Mouse (Mus musculus): Measurements from ENCODE around the gene Glt8d2. TPM values are rescaled to one million over a fixed set of nuclear protein-coding genes. Genes with fewer than 3 reads are reported as not detected.
"Not testable (repeated sequence)": the region's sequence is repeated elsewhere in the genome, so short reads cannot be mapped to it uniquely, and the experiment has no call there.

The Glt8d2 gene
- polyA plus RNA-seq, 1 experiment from 2014 or later, result 4.4 TPM

DNA sequence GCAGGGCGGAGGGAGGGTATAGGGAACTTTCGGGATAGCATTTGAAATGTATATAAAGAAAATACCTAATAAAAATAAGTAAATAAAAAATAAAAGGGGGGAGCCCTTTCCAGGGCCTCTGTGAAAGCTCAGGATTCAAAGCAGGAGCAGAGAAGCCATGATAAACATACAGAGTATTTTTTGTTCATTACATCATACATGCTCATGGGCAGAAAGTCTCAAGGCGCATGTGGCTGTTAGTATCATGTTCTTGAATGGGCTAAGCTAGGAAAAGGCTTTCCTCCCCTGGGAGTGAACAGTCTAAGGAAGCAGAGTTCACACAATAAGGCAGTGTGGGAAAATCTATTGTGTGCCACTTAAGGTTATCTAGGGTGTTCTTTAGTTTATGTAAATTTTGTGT, 54.1 kb downstream of the Glt8d2 start:
- peaks cover 99% of the 10 kb centered on the region for H3K36me3 ChIP-seq
- no peaks in the 10 kb centered on the region for H3K27me3 ChIP-seq (ENCODE audit: low read depth, poor library complexity, severe bottlenecking)
- H3K9me3 ChIP-seq (replicated peaks), result no peaks in the 10 kb centered on the region
- H3K27ac ChIP-seq, result no peak overlapping the region
- H3K4me3 ChIP-seq, result no peak overlapping the region
- DNase-seq (ENCODE audit: low spot score), result no peak
- 98% methylated on average over 3 of the region's 3 CpGs for WGBS
- peaks cover under 1% of the 10 kb centered on the region for H3K4me1 ChIP-seq

DNA sequence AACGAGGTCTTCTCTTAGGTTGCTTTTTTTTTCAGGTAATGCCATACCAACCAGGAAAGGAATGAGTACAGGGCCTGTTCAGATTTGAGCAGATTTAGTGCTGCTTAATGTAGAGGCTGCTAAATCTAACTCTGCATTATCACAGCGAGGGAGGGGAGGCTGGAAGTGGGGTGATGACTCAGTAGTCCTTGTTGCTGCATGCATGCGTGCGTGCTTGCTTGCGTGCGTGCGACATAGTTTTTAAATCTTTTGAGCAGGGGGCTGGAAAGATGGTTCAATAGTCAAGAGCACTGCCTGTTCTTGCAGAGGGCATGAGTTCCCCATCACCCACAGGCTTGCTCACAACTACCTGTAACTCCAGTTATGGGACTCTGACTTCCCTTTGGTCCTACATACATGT, 56.1 kb downstream of the Glt8d2 start:
- H3K36me3 ChIP-seq, result peaks cover 84% of the 10 kb centered on the region
- no peaks in the 10 kb centered on the region for H3K9me3 ChIP-seq (replicated peaks)
- H3K4me1 ChIP-seq, result peaks cover 10% of the 10 kb centered on the region
- no peaks in the 10 kb centered on the region for H3K27me3 ChIP-seq (ENCODE audit: low read depth, poor library complexity, severe bottlenecking)
- no peak for DNase-seq (ENCODE audit: low spot score)
- WGBS, result 96% methylated on average over 7 of the region's 7 CpGs
- no peak overlapping the region for H3K27ac ChIP-seq
- no peak overlapping the region for H3K4me3 ChIP-seq

DNA sequence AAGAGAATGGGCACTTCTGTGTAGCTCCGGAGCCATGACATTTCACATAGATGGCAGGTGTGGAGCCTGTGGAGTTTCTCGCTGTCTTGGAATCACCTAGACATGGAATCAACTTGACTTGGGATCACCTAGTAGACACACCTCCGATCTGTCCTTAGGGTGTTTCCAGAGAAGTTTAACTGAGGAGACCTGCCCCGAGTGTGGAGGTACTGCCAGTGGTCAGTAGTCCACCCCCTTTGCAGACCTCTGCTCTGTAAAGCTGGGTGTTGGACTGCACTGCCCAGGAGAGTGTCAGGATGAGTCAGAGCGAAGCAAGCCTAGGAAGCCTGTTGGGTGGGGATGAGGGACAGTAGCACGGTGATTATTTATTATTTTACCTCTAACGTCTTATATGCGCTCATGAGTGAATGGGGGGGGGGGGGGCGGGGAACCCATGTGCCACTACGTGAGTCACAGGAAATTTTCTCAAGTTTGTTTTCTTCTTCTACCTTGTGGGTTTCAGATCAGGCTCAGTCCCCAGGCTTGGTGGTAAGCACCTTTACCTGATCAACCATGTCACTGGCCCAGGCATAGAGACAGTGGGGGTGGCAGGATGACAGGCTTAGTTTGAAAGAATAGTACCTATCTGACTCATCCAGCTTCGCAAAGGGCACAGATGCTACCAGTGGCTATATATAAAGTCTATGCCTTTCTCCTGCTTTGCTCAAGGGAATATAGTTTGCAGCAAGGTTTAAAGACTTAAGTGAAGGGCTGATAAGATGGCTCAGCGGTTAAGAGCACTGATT, 57.8 kb downstream of the Glt8d2 start:
- no peaks in the 10 kb centered on the region for H3K27me3 ChIP-seq (ENCODE audit: low read depth, poor library complexity, severe bottlenecking)
- peaks cover 67% of the 10 kb centered on the region for H3K36me3 ChIP-seq
- DNase-seq (ENCODE audit: low spot score), result no peak
- WGBS, result 97% methylated on average over 12 of the region's 12 CpGs
- H3K27ac ChIP-seq, result no peak overlapping the region
- H3K9me3 ChIP-seq (replicated peaks), result no peaks in the 10 kb centered on the region
- H3K4me3 ChIP-seq, result no peak overlapping the region
- H3K4me1 ChIP-seq, result peaks cover 17% of the 10 kb centered on the region

DNA sequence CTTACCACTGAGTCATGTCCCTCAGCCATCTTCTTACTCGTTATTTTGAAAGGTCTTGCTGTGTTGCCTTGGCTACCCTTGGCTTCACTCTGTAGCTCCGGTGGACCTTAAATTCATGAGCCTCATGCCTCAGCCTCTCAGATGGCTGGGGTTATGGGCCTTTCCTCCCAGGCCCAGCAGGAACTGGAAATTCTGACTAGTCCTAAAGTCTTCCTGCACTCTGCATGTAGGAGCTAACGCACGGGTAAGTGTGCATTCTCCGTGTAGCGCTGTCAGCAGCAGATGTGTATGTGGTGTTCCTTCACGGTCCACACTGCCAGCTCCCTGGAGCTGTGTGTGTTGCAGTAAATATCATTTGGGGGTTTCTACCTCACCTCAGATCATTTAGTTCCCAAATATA, 59.3 kb downstream of the Glt8d2 start:
- 91% methylated on average over 7 of the region's 7 CpGs for WGBS
- H3K36me3 ChIP-seq, result peaks cover 51% of the 10 kb centered on the region
- peak; percentile 25 for DNase-seq (ENCODE audit: low spot score)

GRCm38 (mm10) chr10:82630497-82630896, 60.0 kb downstream of the Glt8d2 start:
- 22% methylated on average over 7 of the region's 7 CpGs for WGBS
- Histone ChIP-seq H3K4me3 (peak overlapping the region; percentile 75), H3K9me3 (replicated peaks) (no peaks in the 10 kb centered on the region), H3K36me3 (peaks cover 45% of the 10 kb centered on the region), H3K27me3 (ENCODE audit: low read depth, poor library complexity, severe bottlenecking) (no peaks in the 10 kb centered on the region), H3K4me1 (peaks cover 17% of the 10 kb centered on the region), H3K27ac (peak overlapping the region; percentile 96)
- DNase-seq (ENCODE audit: low spot score), result peak; percentile 30

More for the DNA sequence above, 59.3 kb downstream of the Glt8d2 start:
- no peaks in the 10 kb centered on the region for H3K27me3 ChIP-seq (ENCODE audit: low read depth, poor library complexity, severe bottlenecking)
- peaks cover 17% of the 10 kb centered on the region for H3K4me1 ChIP-seq
- H3K27ac ChIP-seq, result no peak overlapping the region
- H3K4me3 ChIP-seq, result peak overlapping the region; percentile 75
- H3K9me3 ChIP-seq (replicated peaks), result no peaks in the 10 kb centered on the region

DNA sequence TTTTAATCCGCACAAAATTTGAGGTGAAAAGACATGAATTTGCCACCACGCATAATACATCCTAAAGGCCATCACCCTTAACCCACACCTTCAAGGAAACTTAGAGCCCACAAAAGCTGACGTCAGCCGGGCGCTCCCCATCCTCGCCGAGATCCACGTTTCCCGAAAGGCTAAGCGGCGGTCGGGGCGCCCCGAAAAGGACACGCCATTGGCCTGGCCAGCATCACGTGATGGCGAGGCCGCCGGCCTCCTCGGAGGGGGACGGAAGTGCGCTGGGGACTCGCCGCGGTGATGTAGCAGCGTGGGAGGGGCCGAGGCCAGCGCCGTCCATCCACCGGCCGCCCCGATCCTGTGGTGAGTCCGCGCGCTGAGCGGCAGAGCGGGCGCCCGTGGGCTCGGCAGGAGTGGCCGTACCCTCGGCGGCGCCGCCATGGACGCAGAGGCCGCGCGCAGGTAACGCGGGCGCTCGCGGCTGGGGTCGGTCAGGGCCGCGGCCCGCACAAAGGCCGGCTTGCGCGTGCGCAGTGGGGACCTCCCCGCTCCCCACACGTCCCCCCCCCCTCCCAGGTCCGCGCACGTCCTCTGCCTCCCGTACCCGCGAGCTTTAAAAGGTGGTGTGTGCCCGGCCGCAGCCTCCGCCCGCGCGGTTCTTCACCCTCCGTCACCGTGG, 60.7 kb downstream of the Glt8d2 start, which contains the start of gene Tdg:
Gene Tdg, plus strand, starts transcription at position 243 of the 670 bp plus-strand sequence.
- Histone ChIP-seq H3K36me3 (peaks cover 37% of the 10 kb centered on the region), H3K4me1 (peaks cover 17% of the 10 kb centered on the region), H3K27ac (peak within 1 kb of the TSS; percentile 96), H3K4me3 (peak within 1 kb of the TSS; percentile 75)
- peak; percentile 93 for DNase-seq (ENCODE audit: low spot score)
- WGBS, result under 1% methylated on average over 76 of the region's 78 CpGs
- not testable (repeated sequence) for H3K9me3 ChIP-seq (replicated peaks); H3K27me3 ChIP-seq (ENCODE audit: low read depth, poor library complexity, severe bottlenecking)

DNA sequence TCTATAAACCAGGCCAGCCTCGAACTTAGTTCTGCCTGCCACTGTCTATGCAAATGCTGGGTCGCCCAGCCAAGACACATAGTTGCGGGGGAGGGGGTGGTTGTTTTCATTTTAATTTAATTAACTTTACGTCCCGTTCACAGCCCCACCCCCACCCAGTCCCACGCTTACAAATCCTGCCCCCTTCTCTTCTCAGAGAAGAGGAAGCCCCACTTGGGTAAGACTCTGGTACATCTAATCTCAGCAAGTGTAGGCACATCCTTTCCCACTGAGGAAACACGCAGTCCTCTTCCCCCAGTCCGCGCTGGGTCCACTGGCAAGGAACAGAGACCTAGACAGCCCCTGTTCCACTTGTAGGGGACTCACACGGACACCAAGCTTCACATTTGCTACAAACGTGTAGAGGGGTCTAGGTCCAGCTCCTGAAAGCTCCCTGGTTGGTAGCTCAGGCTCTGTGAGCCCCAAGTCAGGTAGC, 61.3 kb downstream of the Glt8d2 start:
- WGBS, result 5% methylated on average over 11 of the region's 11 CpGs
- H3K9me3 ChIP-seq (replicated peaks), result no peaks in the 10 kb centered on the region
- DNase-seq (ENCODE audit: low spot score), result no peak
- peaks cover 32% of the 10 kb centered on the region for H3K36me3 ChIP-seq
- H3K27ac ChIP-seq, result peak overlapping the region; percentile 96
- H3K4me3 ChIP-seq, result peak overlapping the region; percentile 75
- peaks cover 17% of the 10 kb centered on the region for H3K4me1 ChIP-seq
- no peaks in the 10 kb centered on the region for H3K27me3 ChIP-seq (ENCODE audit: low read depth, poor library complexity, severe bottlenecking)

GRCm38 (mm10) chr10:82623553-82623932, 66.9 kb downstream of the Glt8d2 start:
- H3K27ac ChIP-seq, result peak overlapping the region; percentile 92
- H3K36me3 ChIP-seq, result peaks cover 13% of the 10 kb centered on the region
- WGBS, result 2% methylated on average over 2 of the region's 2 CpGs
- H3K27me3 ChIP-seq (ENCODE audit: low read depth, poor library complexity, severe bottlenecking); DNase-seq (ENCODE audit: low spot score); H3K9me3 ChIP-seq (replicated peaks); H3K4me1 ChIP-seq: not testable (repeated sequence)
- H3K4me3 ChIP-seq, result peak overlapping the region; percentile 69

DNA sequence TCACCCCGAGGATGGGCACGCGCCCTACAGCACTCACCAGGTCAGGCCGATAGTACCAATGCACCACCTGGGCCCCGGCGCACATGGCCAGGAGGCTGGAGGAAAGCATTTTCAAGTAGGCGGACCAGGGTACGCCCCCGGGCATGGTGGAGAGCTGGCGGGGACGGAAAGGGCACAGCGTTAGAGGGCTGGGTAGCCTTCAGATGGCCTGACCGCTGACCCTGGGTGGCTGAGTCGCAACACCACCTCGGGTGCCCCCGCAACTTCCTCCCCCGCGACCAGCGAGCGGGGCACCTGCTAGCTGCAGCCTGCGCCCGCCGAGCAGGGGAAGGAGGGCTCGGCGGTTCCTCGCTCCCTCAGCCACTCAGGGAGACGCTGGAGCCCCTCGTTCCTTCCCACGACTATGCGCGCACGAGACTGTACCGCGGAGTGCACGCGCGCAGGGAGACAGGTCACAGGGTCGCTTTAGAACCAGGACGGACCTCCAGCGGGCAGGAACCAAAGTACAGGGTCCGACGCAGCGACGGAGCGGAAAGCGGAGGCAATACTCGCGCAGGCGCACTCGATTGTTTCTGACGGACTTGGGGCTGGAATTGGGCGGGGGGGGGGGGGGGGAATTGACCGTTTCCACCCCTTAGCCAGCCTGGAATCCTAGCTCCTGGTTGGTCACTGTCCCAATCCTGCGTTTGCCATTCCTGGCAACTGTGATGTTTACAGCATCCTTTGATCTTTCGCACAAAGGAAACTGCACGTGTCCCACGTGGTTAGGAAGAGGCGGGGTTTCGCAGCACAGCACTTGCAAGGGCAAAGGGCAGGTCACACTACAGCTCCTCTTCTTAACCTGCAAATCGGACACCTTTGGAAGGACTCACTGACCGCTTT, 67.5 kb downstream of the Glt8d2 start, which contains the start of gene 1190007I07Rik:
Gene 1190007I07Rik, minus strand, starts transcription at position 558 of the 882 bp plus-strand sequence.
- no peaks in the 10 kb centered on the region for H3K9me3 ChIP-seq (replicated peaks)
- peak within 1 kb of the TSS; percentile 69 for H3K4me3 ChIP-seq
- peaks cover 5% of the 10 kb centered on the region for H3K4me1 ChIP-seq
- peak within 1 kb of the TSS; percentile 92 for H3K27ac ChIP-seq
- WGBS, result under 1% methylated on average over 59 of the region's 61 CpGs
- H3K27me3 ChIP-seq (ENCODE audit: low read depth, poor library complexity, severe bottlenecking), result no peaks in the 10 kb centered on the region
- DNase-seq (ENCODE audit: low spot score), result peak; percentile 96
- H3K36me3 ChIP-seq, result peaks cover 16% of the 10 kb centered on the region

GRCm38 (mm10) chr10:82622235-82622634, 68.2 kb downstream of the Glt8d2 start:
- H3K4me3 ChIP-seq, result peak overlapping the region; percentile 69
- H3K27ac ChIP-seq, result peak overlapping the region; percentile 92
- H3K36me3 ChIP-seq, result peaks cover 19% of the 10 kb centered on the region
- H3K9me3 ChIP-seq (replicated peaks), result no peaks in the 10 kb centered on the region
- H3K4me1 ChIP-seq, result peaks cover 5% of the 10 kb centered on the region
- no peak for DNase-seq (ENCODE audit: low spot score)
- no peaks in the 10 kb centered on the region for H3K27me3 ChIP-seq (ENCODE audit: low read depth, poor library complexity, severe bottlenecking)
- 28% methylated on average over 9 of the region's 9 CpGs for WGBS

All from limb, embryonic 10.5 days (tissue).